Mouse (Mus musculus): Measurements from ENCODE around the gene Tmco1.
A peak's percentile ranks its signal among the peaks of the same experiment; 100 is the strongest.

DNA sequence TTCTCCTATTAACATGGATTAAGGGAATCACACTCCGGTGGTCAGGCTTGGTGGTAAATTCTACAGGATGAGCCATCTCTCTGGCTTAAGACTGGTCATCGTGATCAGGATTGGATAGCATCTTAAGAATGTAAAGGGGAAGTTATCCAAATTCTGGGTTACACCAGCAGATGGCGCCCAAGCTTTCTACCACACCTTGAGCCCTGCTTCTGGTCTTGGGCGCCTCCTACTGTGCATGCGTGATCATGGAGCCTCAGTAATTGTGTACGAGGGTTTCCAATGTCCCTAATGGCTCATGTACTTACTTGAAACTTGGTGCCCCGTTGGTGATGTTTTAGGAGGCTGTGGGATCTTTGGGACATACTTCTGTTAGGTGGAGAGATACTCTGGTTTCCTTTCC, 61.7 kb downstream of the Tmco1 start:
- TF ChIP-seq CTCF (IDR thresholded peaks at IDR 0.05; ENCODE audit: control insufficient read depth, insufficient read depth, insufficient replicate concordance, low read depth, low read length) (peak; percentile 78; the same call in 1 of the 2 replicates), POLR2A (IDR thresholded peaks at IDR 0.05; ENCODE audit: control insufficient read depth, low read depth, low read length) (no peak)
